Mouse (Mus musculus) forelimb bud, embryonic 11.5 days (tissue): ENCODE results near the gene Tnfsf9.

ENCODE experiments used
- DNase-seq: peaks from one replicate; pipeline ENCODE4 v3.0.0-alpha.2; 2012; ENCODE audit warnings: low read depth, low spot score

Gene Tnfsf9

DNA sequence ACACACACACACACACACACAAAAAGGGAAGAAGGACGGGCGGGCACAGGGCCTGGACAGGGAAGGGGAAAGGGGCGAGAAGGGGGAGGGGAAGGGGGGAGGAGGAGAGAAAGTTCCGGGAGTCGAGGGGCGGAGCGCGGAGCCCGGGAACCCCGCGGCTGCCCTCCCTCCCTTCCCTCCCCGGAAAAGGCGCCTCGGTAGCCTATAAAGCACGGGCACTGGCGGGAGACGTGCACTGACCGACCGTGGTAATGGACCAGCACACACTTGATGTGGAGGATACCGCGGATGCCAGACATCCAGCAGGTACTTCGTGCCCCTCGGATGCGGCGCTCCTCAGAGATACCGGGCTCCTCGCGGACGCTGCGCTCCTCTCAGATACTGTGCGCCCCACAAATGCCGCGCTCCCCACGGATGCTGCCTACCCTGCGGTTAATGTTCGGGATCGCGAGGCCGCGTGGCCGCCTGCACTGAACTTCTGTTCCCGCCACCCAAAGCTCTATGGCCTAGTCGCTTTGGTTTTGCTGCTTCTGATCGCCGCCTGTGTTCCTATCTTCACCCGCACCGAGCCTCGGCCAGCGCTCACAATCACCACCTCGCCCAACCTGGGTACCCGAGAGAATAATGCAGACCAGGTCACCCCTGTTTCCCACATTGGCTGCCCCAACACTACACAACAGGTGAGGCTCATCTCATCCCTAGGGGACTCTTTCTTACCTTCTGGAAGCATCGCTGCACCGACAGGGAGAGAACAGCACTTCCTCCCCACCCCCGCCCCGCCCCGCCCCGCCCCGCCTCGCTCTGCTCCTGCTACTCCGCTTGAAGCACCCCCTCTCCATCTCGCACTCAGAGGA lies at the start of gene Tnfsf9:
Tnfsf9 (plus strand) TSS at position 145 of the 854 bp plus-strand sequence.
- DNase-seq, result peak; percentile 53

DNA sequence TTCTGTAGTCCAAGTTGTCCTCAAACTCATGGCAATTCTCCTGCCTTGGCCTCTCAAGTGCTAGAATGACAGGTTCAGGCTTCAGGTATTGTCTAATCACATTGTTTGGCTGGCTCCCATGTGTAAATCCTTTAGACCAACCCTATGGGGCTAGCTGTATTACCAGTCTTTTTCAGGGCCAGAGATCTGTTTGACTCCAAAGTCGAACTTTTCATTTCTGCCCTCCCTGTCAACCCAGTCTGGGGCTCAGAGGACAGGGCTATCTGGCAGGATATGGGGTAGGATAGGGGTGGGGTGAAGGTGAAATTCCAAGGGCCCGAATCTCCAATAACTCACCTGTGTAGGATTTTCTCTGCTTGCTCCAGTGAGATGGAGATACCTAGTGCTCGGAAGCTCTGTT lies 48.9 kb upstream of the Tnfsf9 start:
- DNase-seq, result no peak

GRCm38 (mm10) chr17:57058891-57059485 lies 46.1 kb upstream of the Tnfsf9 start, which contains the start of gene Crb3:
TSS of gene Crb3 (plus strand) at chr17:57059105.
- DNase-seq, result no peak

DNA sequence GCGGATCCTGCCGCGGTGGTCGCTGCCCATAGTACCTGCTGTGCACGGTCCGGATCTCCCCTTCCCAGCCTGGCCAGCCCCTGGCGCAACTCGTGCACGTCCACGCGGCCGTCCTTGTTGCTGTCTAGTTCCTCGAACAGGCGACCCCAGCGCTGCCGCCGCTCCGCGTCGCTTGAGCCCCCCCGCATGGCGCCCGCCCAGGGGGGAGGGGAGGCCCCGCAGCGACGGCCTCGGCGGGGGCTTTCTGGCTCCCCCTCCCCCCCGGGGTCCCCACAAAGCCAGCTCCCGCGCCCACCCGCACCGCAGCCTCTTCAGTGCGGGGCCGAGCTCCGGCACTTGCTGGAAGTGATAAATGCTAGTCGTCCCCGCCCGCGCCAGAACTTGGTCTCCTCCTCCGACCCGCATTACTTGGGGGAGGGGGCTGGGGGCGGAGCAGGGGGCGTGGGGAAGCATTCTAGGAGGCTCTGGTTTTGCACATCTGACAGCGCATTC lies 45.6 kb upstream of the Tnfsf9 start, which contains the start of gene Slc25a23:
Slc25a23 (minus strand) TSS at position 378 of the 492 bp plus-strand sequence.
- DNase-seq, result peak; percentile 50

DNA sequence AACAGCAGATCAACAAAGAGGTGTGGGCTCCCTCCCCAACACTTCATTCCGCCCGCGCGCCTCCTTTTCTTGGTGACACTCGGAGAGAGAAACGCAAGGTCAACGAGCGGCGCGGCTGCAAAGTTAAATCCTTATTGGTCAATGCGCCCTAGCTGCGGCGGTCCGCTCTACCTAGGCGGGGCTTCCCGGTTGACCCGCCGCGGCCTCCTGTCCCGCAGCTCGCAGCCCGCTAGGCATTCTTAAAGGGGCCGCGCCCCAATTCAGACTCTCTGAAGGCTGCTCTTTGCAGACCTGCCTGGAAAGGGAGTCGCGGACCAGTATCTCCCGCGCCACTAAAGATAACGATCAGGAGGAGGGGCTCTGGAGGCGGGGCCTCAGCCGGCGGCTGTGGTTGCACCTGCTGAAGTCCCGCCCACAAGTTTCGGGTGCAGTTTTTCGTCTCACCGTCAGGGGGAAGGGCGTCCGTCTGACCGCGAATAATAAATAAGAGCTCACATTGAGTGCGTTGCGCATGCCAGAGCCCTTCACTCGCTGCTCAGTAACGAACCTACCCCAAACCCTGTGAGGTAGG lies 44.8 kb upstream of the Tnfsf9 start:
- peak; percentile 92 for DNase-seq

DNA sequence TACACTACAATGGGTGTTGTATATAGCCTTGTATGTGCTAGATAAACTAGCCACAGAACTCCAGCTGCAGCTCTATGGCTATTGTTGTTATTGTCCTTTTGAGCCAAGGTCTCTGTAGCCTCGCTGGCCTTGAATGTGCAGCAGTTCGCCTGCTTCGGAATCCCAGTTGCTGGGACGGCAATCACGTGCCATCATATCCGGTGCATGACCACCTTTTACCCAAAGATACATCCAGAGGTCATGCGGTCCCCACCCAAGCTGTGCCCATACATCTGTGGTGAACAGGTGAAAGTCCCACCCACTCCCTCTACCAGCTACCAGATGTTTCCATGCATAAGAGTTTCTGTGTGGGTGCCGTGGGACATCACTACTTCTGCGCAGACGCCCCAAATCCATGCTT lies 44.1 kb upstream of the Tnfsf9 start:
- DNase-seq, result no peak

GRCm38 (mm10) chr17:57062011-57062521 lies 43.1 kb upstream of the Tnfsf9 start:
- DNase-seq, result no peak

GRCm38 (mm10) chr17:57062548-57062947 lies 42.6 kb upstream of the Tnfsf9 start:
- DNase-seq, result no peak

DNA sequence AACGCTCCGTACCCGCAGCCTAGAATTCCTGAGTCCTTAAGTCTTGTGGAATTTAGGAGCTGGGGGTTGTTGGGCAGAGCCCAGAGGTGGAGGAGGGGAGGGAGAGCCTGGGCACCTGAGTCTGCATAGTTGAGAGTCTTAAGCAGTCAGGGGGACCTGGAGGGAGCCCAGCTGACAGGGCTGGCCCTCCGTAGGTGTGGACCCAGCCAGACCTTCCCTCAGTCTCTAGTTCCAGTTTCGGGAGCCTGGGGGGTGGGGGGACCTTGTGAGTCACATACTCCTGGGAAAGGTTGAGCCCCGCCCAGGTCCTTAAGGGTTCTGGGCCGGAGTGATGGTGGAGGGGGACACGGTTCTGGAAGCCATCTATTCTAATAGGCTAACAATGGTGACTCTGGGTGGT lies 42.1 kb upstream of the Tnfsf9 start:
- no peak for DNase-seq

GRCm38 (mm10) chr17:57066908-57067307 lies 38.2 kb upstream of the Tnfsf9 start:
- DNase-seq, result no peak

GRCm38 (mm10) chr17:57070272-57070671 lies 34.9 kb upstream of the Tnfsf9 start:
- DNase-seq, result no peak

DNA sequence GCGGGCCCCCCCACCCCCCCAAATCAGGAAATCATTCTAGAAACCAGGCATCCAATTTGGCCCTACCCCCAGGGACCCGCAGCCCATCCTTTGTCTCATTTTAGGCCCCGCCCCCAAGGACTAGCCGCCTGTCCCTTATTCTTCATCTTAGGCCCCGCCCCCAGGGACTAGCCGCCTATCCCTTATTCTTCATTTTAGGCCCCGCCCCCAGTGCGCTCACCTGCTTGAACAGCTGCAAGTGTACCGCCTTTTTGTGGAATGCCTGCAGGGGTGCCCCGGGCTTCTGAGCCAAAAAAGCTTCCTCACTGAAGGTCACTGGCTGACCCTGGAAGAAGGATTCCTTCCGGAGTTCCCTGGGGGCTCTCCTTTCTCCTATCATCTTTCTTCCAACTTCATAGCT lies 34.4 kb upstream of the Tnfsf9 start:
- DNase-seq, result peak; percentile 18

- no peak for DNase-seq
These were observed 28.2 kb upstream of the Tnfsf9 start for GRCm38 (mm10) chr17:57076916-57077315.

DNA sequence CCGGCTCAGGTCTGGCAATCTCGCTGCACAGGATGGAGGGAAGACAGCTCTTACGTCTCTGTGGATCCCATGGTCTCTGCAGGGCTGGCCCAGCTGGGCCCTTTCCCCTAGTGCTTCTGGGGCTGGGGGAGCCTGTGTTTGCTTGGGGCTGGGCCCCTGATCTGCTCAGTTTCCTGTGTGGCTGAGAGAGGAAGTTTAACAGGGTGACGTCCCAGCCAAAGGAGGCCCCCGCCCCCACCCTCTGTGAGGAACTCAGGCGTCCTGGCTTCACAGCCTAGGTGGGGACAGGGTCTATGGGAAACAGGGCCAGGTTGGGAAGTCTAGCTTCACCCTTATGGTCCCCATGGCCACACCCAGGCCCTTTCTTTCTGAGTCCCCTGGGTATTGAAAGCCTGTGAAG lies 26.8 kb upstream of the Tnfsf9 start, which contains the start of gene Dennd1c:
Dennd1c (minus strand) TSS at position 179 of the 400 bp plus-strand sequence.
- DNase-seq, result no peak

GRCm38 (mm10) chr17:57079919-57080318 lies 25.2 kb upstream of the Tnfsf9 start:
- no peak for DNase-seq

DNA sequence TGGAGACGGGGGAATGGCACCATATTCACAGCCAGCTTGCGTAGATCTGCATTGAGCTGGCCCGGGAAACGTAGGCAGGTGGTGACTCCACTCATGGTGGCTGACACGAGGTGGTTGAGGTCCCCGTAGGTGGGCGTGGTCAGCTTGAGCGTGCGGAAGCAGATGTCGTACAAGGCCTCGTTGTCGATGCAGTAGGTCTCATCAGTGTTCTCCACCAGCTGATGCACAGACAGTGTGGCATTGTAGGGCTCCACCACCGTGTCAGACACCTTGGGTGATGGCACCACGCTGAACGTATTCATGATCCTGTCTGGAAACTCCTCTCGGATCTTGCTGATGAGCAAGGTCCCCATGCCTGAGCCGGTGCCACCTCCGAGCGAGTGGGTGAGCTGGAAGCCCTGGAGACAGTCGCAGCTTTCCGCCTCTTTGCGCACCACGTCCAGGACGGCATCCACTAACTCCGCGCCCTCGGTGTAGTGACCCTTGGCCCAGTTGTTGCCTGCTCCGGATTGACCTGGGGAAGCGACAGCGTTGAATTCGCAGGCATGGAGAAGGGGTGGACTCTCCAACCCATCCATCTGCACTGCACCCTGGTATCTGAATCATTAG lies 23.8 kb upstream of the Tnfsf9 start:
- no peak for DNase-seq

DNA sequence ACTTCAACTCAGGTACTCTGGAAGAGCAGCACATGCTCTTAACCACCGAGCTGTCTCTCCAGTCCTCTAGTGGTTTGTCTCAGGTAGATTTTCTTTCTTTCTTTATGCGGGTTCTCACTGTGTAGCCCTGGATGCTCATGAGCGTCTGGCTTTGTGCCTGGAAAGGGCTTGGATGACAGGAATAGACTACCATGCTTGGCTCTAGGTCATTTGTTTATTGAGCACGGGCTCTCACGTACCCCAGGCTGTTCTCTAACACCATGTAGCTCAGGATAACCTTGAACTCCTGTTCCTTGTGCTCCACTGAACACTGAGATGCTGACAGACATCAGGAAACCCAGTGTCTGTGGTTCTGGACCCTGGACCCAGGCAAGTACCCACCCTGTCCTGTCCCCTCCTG lies 22.6 kb upstream of the Tnfsf9 start:
- no peak for DNase-seq

DNA sequence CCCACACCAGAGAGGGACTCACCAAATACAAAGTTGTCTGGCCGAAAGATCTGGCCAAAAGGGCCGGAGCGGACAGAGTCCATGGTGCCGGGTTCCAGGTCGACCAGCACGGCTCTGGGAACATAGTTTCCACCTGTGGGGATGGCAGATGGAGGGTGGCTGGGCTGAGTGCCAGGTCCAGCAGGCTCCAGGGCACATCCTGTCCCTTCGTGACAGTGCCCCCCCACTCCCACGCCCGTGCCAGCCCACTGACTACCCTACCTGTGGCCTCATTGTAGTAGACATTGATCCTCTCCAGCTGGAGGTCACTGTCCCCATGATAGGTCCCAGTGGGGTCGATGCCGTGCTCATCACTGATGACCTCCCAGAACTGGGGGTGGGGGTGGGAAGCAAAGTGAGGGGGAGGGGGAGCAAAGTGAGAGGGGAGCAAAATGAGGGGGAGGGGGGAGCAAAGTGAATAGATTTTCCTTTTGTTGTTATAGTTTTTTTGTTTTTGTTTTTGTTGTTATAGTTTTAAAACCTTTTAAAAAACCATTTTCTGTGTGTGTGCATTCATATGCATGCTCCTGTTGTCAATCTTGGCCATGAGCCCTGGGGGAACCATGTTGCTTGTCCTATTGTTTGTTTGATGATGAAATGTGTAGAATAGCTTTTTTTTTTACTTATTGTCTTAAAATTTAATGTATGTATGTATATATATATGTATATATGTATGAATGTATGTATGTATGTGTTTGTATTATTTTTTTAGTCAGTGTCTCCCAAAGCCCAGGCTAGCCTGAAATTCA lies 19.0 kb upstream of the Tnfsf9 start:
- no peak for DNase-seq

DNA sequence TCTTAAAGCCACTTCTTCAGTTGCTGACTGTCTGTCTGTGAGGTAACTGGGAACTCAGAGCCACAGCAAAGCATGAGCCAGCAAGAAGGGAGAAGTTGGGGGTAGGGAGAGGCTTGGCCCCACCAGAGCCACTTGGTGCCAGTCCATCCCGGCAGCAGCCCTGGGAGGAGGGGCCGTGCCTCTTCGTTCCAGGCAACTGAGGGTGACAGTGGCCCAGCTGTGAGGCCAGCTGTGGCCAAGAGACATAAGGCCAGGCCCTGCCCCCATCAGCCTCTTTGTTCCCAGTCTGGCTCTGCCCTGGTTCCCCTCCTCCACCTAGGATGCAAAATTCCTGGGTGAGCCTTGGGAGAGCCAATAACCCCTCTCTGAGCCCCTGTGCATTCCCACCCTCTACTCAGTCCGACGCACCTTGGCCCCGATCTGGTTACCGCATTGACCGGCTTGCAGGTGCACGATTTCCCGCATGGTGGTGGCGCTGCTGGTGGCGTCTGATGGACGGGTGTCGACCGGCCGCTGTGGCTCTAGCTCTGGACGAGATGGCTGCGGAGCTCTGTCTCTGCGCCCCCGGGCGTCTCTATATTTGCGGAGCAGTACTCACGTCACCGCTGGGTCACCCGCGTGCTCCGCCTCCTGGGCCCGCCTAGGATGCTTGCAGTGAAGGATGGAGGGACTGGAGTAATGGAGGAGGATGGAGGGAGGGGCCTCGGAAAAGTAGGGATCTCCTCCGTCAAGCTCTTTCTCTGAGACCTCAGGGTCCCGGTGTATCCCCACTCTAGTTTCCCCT lies 17.9 kb upstream of the Tnfsf9 start, which contains the start of gene Tubb4a:
Tubb4a (minus strand) TSS at position 734 of the 784 bp plus-strand sequence.
- DNase-seq, result peak; percentile 16

DNA sequence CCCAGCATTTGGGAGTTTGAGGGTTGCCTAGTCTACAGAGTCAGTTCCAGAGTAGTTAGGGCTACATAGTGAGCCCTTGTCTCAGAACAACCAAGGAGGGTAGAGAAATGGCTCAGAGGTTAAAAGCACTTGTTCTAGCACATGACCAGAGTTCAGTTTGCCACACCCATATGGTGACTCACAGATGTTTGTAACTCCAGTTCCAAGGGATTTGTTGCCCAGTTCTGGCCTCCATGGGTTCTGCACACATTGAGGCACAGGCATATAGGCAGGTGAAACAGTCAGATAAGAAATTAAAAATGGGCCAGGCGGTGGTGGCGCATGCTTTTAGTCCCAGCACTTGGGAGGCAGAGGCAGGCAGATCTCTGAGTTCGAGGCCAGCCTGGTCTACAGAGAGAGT lies 10.9 kb upstream of the Tnfsf9 start:
- DNase-seq, result no peak
